In the genomic region with DNA sequence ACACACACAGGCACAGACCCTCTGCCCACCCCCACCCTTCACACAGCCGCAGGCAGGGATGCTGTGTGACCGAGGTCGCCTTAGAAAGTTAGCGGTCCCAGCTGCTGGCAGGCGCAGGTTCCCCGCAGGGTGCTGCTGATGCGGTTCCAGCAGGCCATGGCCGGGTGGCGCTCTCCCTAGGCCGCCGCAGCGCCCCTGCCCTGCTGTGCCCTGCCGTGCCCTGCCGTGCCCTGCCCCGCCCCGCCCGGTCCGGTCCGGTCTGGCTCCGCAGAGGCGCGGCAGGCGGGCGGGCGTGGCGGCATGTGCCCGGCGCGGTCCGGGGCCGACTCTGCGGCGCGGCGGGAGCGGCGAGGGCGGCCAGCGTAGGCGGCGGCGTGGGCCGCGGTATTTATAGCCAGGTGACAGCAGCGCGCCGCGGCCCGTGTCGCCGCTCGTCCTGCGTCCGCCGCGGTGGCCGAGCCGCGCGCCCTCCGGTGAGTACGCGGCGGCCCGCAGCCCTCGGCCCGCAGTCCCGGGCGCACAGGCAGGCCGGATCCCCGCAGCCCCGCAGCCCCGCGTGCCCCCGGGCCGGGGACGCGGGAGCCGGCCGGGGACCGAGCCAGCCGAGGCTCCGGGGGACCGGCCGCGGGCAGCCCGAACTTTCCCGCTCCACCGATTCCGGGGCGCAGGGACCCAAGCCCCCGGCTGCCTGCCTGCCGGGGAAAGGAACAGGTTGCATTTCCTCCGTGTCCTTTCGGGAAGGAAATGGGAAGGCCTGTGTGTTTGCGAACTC, we compare ENCODE assay signal across 8 mouse cellular contexts. TPM values are rescaled to one million over a fixed set of nuclear protein-coding genes. Genes with fewer than 3 reads are reported as not detected.
DNase-seq lines count a peak whose midpoint lies in the region; ATAC-seq and TF ChIP-seq lines count a peak whose summit lies in the region.

TSS of gene Tmem117 (plus strand) at position 403 of the 772 bp plus-strand sequence.

- H3K27me3 ChIP-seq in intestine, postnatal 0 days (replicated peaks; ENCODE audit: control insufficient read depth, insufficient read depth, low read length), result peaks cover 5% of the 10 kb centered on the region; the same call in 1 of the 2 replicates
- peaks cover 49% of the 10 kb centered on the region for H3K27me3 ChIP-seq in liver, embryonic 15.5 days
- H3K27me3 ChIP-seq in neural tube, embryonic 14.5 days (ENCODE audit: control insufficient read depth, insufficient read depth, low read length), result no peaks in the 10 kb centered on the region

- no peaks in the 10 kb centered on the region for H3K36me3 ChIP-seq in intestine, postnatal 0 days (ENCODE audit: control insufficient read depth, insufficient read depth)
- H3K36me3 ChIP-seq in liver, embryonic 15.5 days (replicated peaks), result no peaks in the 10 kb centered on the region
- no peaks in the 10 kb centered on the region for H3K36me3 ChIP-seq in neural tube, embryonic 14.5 days (ENCODE audit: control insufficient read depth, insufficient read depth, low read length)

- peak; percentile 96 for ATAC-seq in intestine, postnatal 0 days
- ATAC-seq in liver, embryonic 15.5 days (ENCODE audit: insufficient read depth), result no peak
- ATAC-seq in neural tube, embryonic 14.5 days (ENCODE audit: low read depth), result peak; percentile 85

- no peak within 1 kb of the TSS for H3K27ac ChIP-seq in intestine, postnatal 0 days (ENCODE audit: low read depth, low read length)
- no peak within 1 kb of the TSS for H3K27ac ChIP-seq in liver, embryonic 15.5 days (replicated peaks)
- H3K27ac ChIP-seq in neural tube, embryonic 14.5 days (ENCODE audit: low read depth, low read length), result peak within 1 kb of the TSS; percentile 34; the same call in 1 of the 2 replicates

- DNase-seq in ovary, adult 18-20 months (ENCODE audit: low spot score), result peak; percentile 8
- no peak for DNase-seq in ovary, postnatal 10 days (ENCODE audit: low spot score)
- peak; percentile 50 for DNase-seq in embryo, embryonic 10 days (ENCODE audit: low spot score)
- peak; percentile 94 for DNase-seq in heart, adult 11 months
- DNase-seq in spleen, postnatal 4 days (ENCODE audit: low spot score in 2 of 2), result no peak

- 1% methylated on average over 80 of the region's 96 CpGs for WGBS in intestine, postnatal 0 days
- WGBS in liver, embryonic 15.5 days (ENCODE audit: insufficient replicate concordance), result under 1% methylated on average over 79 of the region's 96 CpGs
- under 1% methylated on average over 75 of the region's 96 CpGs for WGBS in neural tube, embryonic 14.5 days

- peak; percentile 39 for TF ChIP-seq CTCF in intestine, postnatal 0 days (IDR thresholded peaks at IDR 0.05; ENCODE audit: low read depth)

- H3K4me2 ChIP-seq in intestine, postnatal 0 days (replicated peaks; ENCODE audit: low read depth), result peak within 1 kb of the TSS; percentile 98
- peak within 1 kb of the TSS; percentile 69 for H3K4me2 ChIP-seq in liver, embryonic 15.5 days
- peak within 1 kb of the TSS; percentile 98 for H3K4me2 ChIP-seq in neural tube, embryonic 14.5 days (ENCODE audit: low read depth, low read length)

- peak within 1 kb of the TSS; percentile 58 for H3K9ac ChIP-seq in intestine, postnatal 0 days (ENCODE audit: low read depth, low read length)
- no peak within 1 kb of the TSS for H3K9ac ChIP-seq in liver, embryonic 15.5 days
- H3K9ac ChIP-seq in neural tube, embryonic 14.5 days (replicated peaks; ENCODE audit: low read depth, low read length), result peak within 1 kb of the TSS; percentile 88

- no peaks in the 10 kb centered on the region for H3K4me1 ChIP-seq in intestine, postnatal 0 days (replicated peaks; ENCODE audit: control insufficient read depth, insufficient read depth, low read length)
- no peaks in the 10 kb centered on the region for H3K4me1 ChIP-seq in liver, embryonic 15.5 days (replicated peaks)
- H3K4me1 ChIP-seq in neural tube, embryonic 14.5 days (ENCODE audit: control insufficient read depth, insufficient read depth, low read length), result no peaks in the 10 kb centered on the region

- H3K9me3 ChIP-seq in intestine, postnatal 0 days (ENCODE audit: control insufficient read depth), result no peaks in the 10 kb centered on the region
- no peaks in the 10 kb centered on the region for H3K9me3 ChIP-seq in liver, embryonic 15.5 days (replicated peaks)
- no peaks in the 10 kb centered on the region for H3K9me3 ChIP-seq in neural tube, embryonic 14.5 days (ENCODE audit: control insufficient read depth, low read length)

- H3K4me3 ChIP-seq in intestine, postnatal 0 days (ENCODE audit: low read depth, low read length), result peak within 1 kb of the TSS; percentile 60
- H3K4me3 ChIP-seq in liver, embryonic 15.5 days (replicated peaks), result peak within 1 kb of the TSS; percentile 47
- H3K4me3 ChIP-seq in neural tube, embryonic 14.5 days (ENCODE audit: low read depth, low read length), result peak within 1 kb of the TSS; percentile 63

RNA-seq across cellular contexts. Expression of gene Tmem117, which starts in this region (rescaled TPM):
- 2.7 and 3.8 TPM in 2 replicates for polyA plus RNA-seq in intestine, postnatal 0 days (2015; fragmentation: Nextera tagmentation; extraction: Ambion mirVana)
- polyA plus RNA-seq in liver, embryonic 15.5 days (2015; fragmentation: Nextera tagmentation; extraction: Ambion mirVana), result 0.18 and 0.30 TPM in 2 replicates
- 17.3 and 19.5 TPM in 2 replicates for polyA plus RNA-seq in neural tube, embryonic 14.5 days (2014; fragmentation: Nextera tagmentation; extraction: Ambion mirVana)

Comparison
In these comparisons a context has a peak if more than half of its experiments do, and no peak if none do; other contexts are left out.
1. DNase-seq: peak in ovary, adult 18-20 months (single experiment), embryo, embryonic 10 days (single experiment) and heart, adult 11 months (single experiment); none in ovary, postnatal 10 days (single experiment) and spleen, postnatal 4 days (0 of 2).
2. Peak in every context shown above with its lines, with median percentiles within 50 percentile points of each other: H3K4me2 ChIP-seq and H3K4me3 ChIP-seq.